Mouse (Mus musculus): ENCODE data around the gene Slc35f5.

DNA sequence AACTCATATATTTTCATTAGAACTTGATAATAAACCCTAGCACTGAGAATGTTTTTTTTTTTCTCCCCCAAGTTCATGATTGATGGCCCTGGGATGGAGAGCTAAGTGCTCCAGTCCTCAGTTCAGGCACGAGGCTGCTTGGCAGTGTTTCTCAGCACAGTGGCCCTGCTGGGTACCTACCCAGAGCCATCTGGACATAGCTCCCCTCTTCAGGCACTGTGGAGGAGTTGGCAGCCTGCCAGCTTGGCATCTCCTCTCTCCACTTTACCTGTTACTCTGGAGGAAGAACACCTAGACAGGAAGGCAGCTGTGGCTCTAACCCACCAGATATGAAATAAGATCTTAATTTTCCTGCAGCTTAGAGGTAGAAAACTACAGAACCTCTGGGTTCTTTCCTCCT is 83.2 kb downstream of the Slc35f5 start:
- no peak for TF ChIP-seq CTCF (IDR thresholded peaks at IDR 0.05; ENCODE audit: low read depth, low read length)
- no peak for TF ChIP-seq POLR2A (IDR thresholded peaks at IDR 0.05; ENCODE audit: borderline replicate concordance, low read depth, low read length)

Data from bone marrow macrophage, adult 2 months (primary cell).